Mouse (Mus musculus): Measurements from ENCODE around the gene Vstm2b.
A peak's percentile ranks its signal among the peaks of the same experiment; 100 is the strongest.

Vstm2b gene

DNA sequence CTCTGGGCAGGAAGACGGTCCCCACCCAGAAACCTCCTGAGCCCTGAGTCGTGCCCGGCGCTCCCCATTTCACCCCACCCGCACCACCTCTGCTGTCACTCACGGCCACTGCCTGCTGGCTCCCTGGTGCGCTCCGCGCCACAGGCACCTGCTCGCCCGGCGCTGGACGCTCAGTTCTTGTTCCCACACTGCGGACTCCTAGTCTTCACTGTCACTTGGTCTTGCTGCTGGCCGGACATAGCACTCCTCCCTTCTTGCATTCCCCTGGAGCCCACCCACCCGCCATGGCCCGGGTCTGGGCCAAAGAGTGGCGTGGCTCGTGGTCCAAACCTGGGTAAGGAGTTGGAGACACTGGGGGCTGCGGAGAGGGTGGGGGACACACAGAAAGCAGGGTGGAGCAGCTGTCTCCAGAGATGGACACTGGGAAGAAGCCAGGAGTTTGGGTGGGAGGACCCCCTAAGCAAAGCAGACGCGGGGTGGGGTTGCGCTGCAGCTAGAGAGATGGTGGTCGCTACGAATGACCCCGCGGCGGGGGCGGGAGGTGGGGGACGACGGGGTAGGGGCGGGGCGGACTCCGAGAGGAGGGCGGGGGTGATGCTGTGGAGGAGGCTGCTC is at the start of gene Vstm2b:
TSS of gene Vstm2b (plus strand) at position 233 of the 615 bp plus-strand sequence.
- no peak for DNase-seq (ENCODE audit: low spot score)

DNA sequence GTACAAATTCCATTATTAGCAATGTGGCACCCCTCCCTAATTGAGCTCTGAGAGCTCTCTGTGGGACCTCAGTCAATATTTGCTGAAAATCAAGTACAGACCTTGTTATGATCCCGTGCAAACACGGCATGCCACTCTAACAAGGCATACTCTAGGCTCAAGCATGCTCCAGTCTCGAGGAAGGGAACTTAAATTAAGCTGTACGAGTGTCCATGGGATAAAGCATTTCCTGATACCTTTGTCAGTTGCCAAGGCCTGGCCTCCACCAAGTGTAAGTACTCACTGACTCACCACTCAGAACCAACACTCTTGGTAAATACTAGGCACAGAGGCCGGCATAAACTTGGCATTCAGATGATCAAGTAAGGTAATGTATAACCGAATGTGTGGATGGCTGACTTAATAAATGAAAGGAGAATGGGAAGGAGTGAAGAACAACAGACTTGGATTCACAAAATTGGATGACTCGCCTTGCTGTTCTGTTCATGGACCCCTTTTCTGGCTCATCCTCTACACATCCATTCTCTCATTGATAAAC is 42.0 kb upstream of the Vstm2b start:
- no peak for DNase-seq (ENCODE audit: low spot score)

DNA sequence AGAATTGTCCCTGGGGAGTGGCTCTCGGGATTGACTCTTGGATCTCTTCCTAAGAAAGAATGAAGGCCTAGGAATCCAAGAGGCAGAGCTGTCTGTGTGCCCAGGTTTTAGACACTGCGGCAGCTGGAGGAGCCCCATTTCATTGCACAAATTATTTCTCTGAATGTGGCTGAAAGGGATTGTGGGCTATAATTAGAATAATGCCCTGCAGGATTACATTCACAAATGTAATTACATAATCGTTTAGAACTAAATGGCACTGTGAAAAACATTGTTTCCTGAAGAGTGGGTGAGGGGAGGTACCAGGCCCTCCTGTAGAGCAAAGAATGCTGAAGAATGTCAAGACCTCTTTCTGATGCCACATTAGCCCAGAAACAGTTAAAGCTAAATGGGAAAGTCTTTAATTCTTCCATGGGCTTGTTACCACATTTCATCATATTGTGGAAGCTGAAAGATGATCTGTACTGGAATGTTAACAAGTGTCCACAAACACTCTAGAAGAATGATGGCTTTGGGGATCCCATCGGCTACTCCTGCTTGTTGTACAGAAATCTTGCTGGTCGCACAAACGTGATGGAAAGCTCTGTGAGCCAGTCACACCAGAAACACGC is 24.6 kb upstream of the Vstm2b start:
- DNase-seq (ENCODE audit: low spot score): no peak

DNA sequence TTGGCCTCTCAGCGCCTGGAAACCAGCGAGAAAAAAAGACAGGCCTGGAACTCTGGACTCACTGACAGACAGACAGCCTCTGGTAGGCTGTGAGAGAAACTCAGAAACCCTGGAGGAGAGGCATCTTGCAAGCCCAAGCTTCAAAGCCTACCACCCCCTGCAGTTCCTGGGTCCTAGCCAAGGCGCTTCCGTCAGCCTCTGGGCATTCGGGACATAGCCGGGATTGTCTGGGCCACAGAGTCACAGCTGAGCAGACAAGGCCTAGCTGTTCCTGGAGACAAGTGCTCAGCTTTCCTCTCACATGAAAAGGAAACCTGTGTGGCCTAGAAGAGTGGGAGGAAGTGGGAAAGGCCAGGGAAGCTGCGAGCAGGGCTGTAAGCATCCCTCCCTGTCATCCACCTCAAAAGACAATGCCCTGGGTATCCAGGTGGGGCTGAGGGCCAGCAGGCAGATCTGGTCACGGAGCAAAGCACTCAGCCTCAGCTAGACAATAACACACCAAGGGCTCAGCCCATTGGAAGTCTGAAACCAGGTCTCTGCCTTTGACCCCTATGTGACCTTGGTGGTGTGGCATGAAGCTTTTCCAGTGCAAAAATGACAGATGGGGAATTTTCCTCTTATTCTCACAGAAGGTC is 13.2 kb upstream of the Vstm2b start:
- no peak for DNase-seq (ENCODE audit: low spot score)

DNA sequence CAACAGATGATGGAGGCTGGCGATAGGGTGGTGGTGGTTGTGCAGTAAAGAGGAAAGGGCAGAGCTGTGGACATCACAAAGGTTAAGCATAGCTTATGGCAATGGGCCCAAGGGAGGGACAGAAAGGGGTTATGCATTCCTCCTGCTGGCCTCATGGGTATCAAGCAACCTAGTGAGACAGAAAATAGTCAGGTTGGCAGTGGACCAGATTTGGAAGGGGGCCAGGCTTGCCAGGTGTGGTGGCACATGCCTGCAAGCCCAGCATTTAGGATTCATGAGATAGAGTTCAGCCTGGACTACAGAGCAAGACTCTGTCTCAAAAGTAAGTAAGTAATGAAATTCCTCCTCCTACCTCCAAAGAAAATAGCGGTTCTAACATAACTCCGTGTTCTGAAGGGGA is 9.8 kb upstream of the Vstm2b start:
- no peak for DNase-seq (ENCODE audit: low spot score)

DNA sequence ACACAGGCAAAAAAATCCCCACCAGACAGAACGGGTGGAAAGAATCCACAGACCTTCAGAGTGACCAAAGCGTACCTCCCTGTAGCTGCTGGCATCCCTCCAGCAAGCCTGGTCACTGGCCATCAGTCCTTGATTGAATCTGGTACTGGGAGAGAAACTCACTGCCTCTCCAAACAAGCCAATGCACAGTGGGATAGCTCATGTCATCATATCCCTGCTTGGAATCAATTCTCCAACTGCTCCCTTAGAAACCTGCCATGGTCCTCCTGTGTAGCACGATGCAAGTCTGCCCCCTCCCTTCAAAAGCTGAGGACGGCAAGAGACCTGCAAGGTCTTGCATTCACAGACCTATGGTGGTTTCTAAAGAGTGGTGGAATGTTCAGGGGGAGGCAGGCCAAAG is 1.2 kb upstream of the Vstm2b start:
- DNase-seq (ENCODE audit: low spot score): no peak

DNA sequence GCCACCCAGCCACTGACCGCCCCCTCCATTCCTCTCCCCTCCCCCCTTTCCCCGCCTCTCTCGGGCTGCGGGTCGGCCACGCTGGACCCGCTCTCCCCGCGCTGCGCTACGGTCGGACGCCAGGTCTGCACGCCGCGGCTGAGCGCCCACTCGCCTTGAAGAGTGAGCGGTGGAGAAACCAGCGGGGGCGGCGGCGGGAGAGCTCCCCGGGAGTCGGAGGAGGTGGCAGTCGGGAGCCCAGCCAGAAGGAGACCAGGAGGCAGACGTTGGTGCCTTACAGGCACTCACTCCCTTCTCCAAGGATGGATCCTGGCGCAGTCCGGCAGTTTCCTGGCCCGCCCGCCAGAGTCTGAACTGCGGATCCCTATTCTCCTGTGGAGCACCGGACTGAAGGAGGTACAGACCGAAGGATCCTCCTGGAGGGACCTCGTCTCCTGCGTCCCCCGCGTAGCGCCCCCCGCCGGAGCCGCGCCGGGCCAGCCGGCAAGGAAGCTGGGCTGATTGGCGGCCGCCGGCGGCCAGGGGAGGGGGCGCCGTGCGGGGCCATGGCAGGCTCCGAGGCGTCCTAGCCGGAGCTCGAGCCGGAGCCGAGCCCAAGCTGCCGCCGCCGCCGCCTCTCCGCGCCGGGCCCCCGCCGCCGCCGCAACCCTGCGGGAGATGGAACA is 715 bp downstream of the Vstm2b start:
- no peak for DNase-seq (ENCODE audit: low spot score)

DNA sequence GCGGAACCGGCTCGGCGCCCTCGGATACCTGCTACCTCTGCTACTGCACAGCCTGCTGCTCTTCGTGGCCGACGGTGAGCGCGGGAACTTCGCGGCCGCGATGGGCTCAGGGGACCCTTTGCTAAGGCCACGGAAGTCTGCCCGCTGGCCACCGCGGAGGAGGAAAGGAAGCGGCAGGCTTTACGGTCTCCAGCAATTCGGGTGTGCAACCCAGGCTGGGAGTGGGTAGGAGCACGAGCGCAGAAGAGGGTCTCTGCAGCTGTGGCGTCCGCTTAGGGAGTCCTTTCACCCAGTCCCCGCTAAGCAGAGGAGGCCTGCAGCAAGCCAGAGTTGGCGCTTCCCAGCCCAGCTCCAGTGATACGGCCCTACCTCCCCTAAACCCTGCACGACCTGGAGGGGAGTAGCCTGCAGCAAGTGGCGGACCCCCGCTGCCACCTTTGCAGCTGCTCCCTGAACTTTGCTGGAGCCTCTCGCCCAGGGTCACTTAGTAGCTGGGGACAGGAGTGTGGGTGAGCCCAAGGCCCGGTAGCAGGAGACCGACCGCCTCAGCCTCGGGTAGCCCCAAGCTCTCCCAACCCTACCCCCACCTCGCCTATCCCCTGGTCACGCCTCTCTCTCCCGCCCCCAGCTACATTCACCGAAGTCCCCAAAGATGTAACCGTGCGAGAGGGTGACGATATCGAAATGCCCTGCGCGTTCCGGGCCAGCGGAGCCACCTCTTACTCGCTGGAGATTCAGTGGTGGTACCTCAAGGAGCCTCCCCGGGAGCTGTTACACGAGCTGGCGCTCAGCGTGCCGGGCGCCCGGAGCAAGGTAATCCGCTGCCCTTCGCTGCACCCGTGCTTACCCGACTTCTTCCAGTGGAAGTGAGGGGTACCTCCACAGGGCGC is 1.5 kb downstream of the Vstm2b start:
- no peak for DNase-seq (ENCODE audit: low spot score)

DNA sequence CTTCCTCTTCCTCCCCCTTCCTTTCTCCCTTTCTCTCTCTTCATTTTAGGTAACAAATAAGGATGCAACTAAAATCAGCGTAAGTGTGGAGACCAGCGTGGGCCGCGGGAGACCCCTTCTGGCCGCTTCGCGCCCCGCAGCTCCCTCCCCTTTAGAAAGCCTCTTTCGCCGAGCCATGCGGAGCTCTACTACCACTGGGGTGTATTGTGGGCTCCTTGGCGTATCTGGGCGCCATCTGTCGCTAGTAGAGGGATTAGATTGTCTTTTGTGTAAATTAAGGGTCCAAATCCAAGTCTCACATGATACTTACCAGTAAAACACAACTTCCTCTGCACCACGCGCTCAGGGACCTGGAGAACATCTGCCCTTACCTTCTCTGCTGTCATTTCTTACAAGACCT is 3.1 kb downstream of the Vstm2b start:
- peak; percentile 26 for DNase-seq (ENCODE audit: low spot score)

DNA sequence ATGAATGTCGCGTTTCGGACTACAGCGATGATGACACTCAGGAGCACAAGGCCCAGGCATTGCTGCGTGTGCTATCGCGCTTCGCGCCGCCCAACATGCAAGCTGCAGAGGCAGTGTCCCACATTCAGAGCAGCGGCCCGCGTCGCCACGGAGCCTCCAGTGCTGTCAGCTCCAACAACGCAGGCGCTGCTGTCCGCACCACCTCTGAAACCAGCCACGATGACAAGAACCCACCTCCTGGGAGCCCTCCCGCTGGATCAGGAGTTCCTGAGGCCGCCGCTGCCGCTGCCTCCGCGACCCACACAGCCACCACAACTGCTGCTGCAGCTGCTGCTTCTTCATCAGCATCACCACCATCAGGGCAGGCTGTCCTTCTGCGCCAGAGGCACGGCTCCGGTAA is 4.4 kb downstream of the Vstm2b start:
- no peak for DNase-seq (ENCODE audit: low spot score)

DNA sequence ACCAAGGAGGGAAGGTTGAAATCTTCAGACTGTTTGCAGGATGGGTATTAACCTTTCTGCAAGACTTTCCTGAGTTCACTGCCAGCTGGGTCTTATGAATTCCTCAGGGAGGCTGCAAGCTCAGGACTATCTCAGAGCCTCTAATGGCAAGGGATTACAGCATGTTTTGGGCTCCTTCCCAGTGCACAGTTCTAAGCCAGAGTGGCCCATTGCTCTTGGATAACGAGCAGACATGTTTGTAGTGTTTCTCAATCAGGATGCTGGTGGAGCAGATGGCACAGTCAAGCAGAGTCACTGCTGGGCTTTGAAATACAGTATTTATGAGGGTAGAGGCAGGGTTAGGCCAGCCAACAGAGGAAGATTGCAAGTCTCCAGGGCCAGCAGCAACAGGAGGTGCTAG is 8.4 kb downstream of the Vstm2b start:
- DNase-seq (ENCODE audit: low spot score): no peak

DNA sequence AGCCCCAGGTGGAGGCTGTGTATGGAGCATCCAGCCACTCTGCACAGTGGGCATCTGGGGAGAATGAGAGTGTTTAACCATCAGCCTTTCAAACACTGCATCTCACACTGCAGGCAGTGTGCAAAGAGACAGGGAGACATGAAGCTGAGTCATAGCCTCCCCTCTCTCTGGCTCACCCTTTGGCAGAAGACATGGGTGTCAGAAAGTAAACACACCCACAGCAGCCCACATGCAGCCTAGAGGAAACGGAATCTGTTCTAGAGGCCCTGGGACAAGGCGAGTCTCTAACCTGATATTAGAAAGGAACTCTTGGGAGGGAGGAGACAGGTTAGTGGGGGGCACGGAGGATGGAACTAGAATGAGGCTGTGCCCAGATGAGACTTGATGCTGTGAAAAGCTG is 18.6 kb downstream of the Vstm2b start:
- no peak for DNase-seq (ENCODE audit: low spot score)

DNA sequence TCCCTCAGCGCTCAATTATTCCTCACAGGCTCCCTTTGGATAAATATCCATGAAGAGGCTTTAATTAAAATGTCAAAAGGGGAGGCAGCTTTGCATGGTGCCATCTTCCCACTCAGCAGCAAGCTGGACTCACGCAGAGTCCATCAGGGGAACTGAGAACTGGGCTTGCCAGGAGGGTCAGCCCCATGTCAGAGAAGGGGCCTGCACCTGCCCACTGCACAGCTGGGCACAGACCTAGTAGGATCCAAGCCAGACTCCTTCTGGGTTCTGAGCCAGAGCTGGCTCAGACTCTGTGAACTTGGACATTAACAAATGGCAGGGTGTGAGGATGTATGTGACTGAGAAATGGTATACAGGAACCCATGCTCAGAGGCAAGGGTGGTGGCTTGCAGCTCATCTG is 22.0 kb downstream of the Vstm2b start:
- DNase-seq (ENCODE audit: low spot score): no peak

DNA sequence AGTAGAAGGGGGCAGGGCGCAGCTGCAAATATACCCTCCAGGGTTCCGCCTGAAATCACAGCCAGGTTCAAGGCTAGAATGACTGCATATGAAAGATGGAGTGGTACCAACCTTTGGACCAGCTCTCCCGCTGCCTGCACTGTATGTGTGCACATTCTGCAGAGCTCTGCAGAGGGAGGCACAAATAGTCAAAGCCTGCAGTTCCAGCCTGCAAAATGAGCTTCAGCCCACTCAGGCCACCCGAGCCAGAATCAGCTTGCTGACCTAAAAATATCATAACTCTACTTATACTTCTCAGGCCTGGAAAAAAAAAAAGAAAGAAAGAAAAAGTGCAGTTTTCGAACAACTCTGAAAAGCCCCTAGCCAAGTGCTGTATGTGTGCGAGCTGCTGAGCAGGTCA is 23.2 kb downstream of the Vstm2b start:
- no peak for DNase-seq (ENCODE audit: low spot score)

DNA sequence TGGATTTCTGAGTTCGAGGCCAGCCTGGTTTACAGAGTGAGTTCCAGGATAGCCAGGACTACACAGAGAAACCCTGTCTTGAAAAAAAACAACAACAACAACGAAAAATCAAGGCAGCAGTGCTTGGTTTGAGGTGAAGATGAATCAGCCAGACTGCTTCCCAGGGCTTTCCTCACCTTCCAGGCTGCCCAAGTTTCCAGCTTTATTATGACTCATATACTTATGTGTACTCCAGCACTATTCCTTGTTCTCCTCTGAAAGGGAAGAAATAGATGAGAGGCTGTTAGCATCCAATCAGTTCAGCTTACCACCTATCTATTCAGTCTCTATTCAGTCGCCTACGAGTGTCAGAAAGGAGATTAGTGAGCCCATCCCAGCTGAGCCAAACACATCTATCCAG is 24.7 kb downstream of the Vstm2b start:
- no peak for DNase-seq (ENCODE audit: low spot score)

DNA sequence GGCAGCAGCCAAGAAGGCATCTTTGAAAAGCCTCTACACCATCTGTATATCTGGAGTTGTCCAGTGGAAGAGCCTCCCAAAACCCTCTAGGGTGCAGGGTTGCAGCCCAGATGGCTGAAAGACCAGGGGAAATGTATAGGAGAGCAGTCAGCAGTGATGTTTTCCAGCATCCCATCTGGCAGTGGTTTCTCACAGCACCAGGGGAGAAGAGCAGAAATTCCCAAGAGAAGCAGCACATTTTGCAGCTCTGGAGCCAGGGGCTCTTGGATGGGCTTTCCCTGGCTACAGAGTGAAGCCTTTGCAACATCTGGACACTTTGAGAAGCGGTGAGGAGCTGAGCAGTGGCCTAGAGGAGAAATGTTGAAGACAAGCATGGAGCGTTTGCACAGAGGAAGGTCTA is 30.3 kb downstream of the Vstm2b start:
- DNase-seq (ENCODE audit: low spot score): no peak

DNA sequence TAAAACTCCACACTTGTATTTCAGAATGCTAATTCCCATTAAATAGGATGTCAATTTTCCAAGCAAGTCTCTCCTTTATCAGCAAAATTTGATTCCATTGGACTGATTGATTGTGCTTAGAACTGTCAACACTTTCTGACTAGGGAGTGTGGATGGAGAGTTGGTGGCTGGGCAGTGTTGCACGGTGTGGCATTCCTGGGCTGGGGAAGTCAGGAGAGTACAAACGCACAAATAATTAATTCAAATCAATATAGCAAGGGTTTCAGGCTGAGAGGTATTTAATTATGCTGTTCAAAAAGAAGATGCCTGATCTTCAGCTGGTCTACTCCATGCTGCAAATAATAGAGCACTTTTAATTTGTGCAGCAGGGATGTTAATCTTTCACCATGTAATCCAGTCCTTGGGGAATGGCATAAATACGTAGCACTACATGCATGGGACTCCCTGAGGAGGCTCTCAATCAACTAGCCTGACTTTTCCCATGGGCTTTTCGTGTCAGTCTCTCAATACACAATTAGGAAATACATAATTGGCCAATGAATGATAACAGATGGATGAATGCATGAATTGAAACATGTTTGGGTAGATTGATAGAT is 38.6 kb downstream of the Vstm2b start:
- DNase-seq (ENCODE audit: low spot score): no peak

DNA sequence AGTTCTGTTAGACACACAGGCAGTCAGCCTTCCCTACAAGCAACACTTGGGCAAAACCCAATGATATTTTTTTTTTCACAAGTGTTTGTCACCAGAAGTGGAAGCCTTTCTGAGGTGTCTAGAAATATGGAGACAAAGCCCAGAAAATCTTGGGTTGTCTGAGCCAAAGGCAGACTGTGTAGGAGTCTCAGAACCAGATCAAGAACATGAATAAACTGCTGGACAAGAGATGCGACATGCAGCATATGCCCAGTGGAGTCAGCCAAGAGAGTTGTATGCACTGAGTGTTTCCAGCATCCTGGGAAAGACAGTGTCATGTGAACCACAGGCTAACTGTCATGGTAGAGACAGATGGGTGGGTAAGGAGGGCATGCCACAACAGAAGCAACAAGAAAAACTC is 41.2 kb downstream of the Vstm2b start:
- DNase-seq (ENCODE audit: low spot score): no peak

DNA sequence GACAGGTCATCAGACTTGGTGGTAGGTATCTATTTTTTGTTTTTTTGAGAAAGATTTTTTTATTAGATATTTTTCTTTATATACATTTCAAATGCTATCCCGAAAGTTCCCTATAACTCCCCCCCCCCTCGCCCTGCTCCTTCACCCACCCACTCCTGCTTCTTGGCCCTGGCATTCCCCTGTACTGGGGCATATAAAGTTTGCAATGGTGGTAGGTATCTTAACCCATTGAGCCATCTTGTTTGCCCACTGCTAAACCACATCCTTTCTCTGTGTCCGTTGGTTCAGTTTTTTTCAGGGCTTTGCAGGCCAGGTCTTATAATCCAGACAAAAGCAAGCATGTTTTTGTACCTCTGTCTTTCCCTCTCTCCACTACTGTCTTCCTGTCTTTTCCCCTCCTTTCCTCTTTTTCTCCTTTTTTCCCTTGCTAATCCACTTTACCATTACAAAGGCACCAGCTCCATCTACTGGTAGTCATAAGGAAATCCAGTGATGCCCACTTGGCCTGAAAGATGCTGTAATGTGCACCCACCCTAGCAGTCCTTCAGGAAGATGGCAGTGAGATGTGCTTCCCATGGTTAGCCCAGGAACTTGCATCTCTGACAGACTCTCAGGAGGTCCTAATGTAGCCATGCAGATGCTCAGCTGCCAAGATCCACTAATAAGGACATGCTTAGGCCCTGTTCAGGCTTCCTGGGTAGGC is 44.3 kb downstream of the Vstm2b start:
- DNase-seq (ENCODE audit: low spot score): no peak

Data from urinary bladder, postnatal 25 days (tissue).